Mouse (Mus musculus): ENCODE measurements around the gene Lef1.

GRCm38 (mm10) chr3:131271157-131271556 is 160.9 kb downstream of the Lef1 start:
- TF ChIP-seq EP300 (IDR thresholded peaks at IDR 0.05; ENCODE audit: low read depth) = peak; percentile 51
- TF ChIP-seq CTCF (IDR thresholded peaks at IDR 0.05; ENCODE audit: low read depth) = no peak; the same call in 1 of the 2 replicates

All from liver, embryonic 14.5 days (tissue).